Mouse (Mus musculus): ENCODE results near the gene Gm49361. TPM values are rescaled to one million over a fixed set of nuclear protein-coding genes. Genes with fewer than 3 reads are reported as not detected.
"Not testable (repeated sequence)": the region's sequence is repeated elsewhere in the genome, so short reads cannot be mapped to it uniquely, and the experiment has no call there.

The Gm49361 gene
- polyA plus RNA-seq, 1 experiment, result not detected

- no peak for DNase-seq (ENCODE audit: low read depth)
These were observed 54.6 kb downstream of the Gm49361 start for GRCm38 (mm10) chr14:57691316-57691715.

- DNase-seq (ENCODE audit: low read depth), result no peak
These were observed 55.2 kb downstream of the Gm49361 start for GRCm38 (mm10) chr14:57690681-57691080.

- DNase-seq (ENCODE audit: low read depth), result not testable (repeated sequence)
These were observed 57.8 kb downstream of the Gm49361 start for GRCm38 (mm10) chr14:57688066-57688465.

GRCm38 (mm10) chr14:57687441-57687840 is 58.5 kb downstream of the Gm49361 start:
- no peak for DNase-seq (ENCODE audit: low read depth)

GRCm38 (mm10) chr14:57686647-57687046 is 59.3 kb downstream of the Gm49361 start:
- no peak for DNase-seq (ENCODE audit: low read depth)

GRCm38 (mm10) chr14:57684579-57684978 is 61.3 kb downstream of the Gm49361 start:
- DNase-seq (ENCODE audit: low read depth), result no peak

GRCm38 (mm10) chr14:57682751-57683150 is 63.2 kb downstream of the Gm49361 start:
- DNase-seq (ENCODE audit: low read depth), result no peak

- no peak for DNase-seq (ENCODE audit: low read depth)
These were observed 65.9 kb downstream of the Gm49361 start for GRCm38 (mm10) chr14:57679958-57680535.

GRCm38 (mm10) chr14:57679523-57679922 is 66.4 kb downstream of the Gm49361 start:
- no peak for DNase-seq (ENCODE audit: low read depth)

- no peak for DNase-seq (ENCODE audit: low read depth)
These were observed 70.4 kb downstream of the Gm49361 start for GRCm38 (mm10) chr14:57675481-57675880.

- no peak for DNase-seq (ENCODE audit: low read depth)
These were observed 80.3 kb downstream of the Gm49361 start for GRCm38 (mm10) chr14:57665628-57665950.

- no peak for DNase-seq (ENCODE audit: low read depth)
These were observed 80.9 kb downstream of the Gm49361 start, which contains the start of gene Xpo4 for GRCm38 (mm10) chr14:57664822-57665627. Gene Xpo4 (minus strand): TSS chr14:57665430.

- no peak for DNase-seq (ENCODE audit: low read depth)
These were observed 81.5 kb downstream of the Gm49361 start for GRCm38 (mm10) chr14:57664311-57664821.

- no peak for DNase-seq (ENCODE audit: low read depth)
These were observed 82.3 kb downstream of the Gm49361 start for GRCm38 (mm10) chr14:57663630-57664029.

GRCm38 (mm10) chr14:57658301-57658700 is 87.6 kb downstream of the Gm49361 start:
- DNase-seq (ENCODE audit: low read depth), result no peak

GRCm38 (mm10) chr14:57657500-57657899 is 88.4 kb downstream of the Gm49361 start:
- DNase-seq (ENCODE audit: low read depth), result no peak

- not testable (repeated sequence) for DNase-seq (ENCODE audit: low read depth)
These were observed 89.4 kb downstream of the Gm49361 start for GRCm38 (mm10) chr14:57656519-57656918.

GRCm38 (mm10) chr14:57649501-57649900 is 96.4 kb downstream of the Gm49361 start:
- no peak for DNase-seq (ENCODE audit: low read depth)

- no peak for DNase-seq (ENCODE audit: low read depth)
These were observed 99.7 kb downstream of the Gm49361 start for GRCm38 (mm10) chr14:57646155-57646554.

GRCm38 (mm10) chr14:57639153-57639552 is 106.8 kb downstream of the Gm49361 start:
- DNase-seq (ENCODE audit: low read depth), result no peak

- no peak for DNase-seq (ENCODE audit: low read depth)
These were observed 111.8 kb downstream of the Gm49361 start for GRCm38 (mm10) chr14:57634141-57634540.

- DNase-seq (ENCODE audit: low read depth), result no peak
These were observed 116.3 kb downstream of the Gm49361 start for GRCm38 (mm10) chr14:57629595-57629994.

GRCm38 (mm10) chr14:57622934-57623333 is 123.0 kb downstream of the Gm49361 start:
- no peak for DNase-seq (ENCODE audit: low read depth)

Measured in gonadal fat pad, adult 2 months (tissue).